Mouse (Mus musculus) gastrocnemius, adult 18-20 months (tissue): ENCODE measurements around the gene Elmo1. TPM values are rescaled to one million over a fixed set of nuclear protein-coding genes. Genes with fewer than 3 reads are reported as not detected.

Source experiments
- DNase-seq: peaks from one replicate; pipeline ENCODE4 v3.0.0; 2021; ENCODE audit warnings: low spot score
- long read RNA-seq, 2 experiments: library from polyadenylated mRNA; stranded (forward); transcript quantifications; one replicate each; pipeline ENCODE4 v2.0.0; 2021
- total RNA-seq, 2 experiments: library from RNA; stranded (reverse); gene quantifications; 2 replicates each; pipeline ENCODE4 v1.2.3; 2021

The Elmo1 gene
- 1 to 10 TPM; 2.0 to 2.7 TPM for total RNA-seq
- long read RNA-seq, experiment 1, partial matches to known transcripts: 0 of 2 reads
- long read RNA-seq, experiment 1, other reads (novel, unspliced or antisense): 2 of 2 reads
- long read RNA-seq, experiment 2, full-length matches to known transcripts: 1 of 3 reads
- long read RNA-seq, experiment 2, partial matches to known transcripts: 0 of 3 reads
- long read RNA-seq, experiment 2, other reads (novel, unspliced or antisense): 2 of 3 reads

DNA sequence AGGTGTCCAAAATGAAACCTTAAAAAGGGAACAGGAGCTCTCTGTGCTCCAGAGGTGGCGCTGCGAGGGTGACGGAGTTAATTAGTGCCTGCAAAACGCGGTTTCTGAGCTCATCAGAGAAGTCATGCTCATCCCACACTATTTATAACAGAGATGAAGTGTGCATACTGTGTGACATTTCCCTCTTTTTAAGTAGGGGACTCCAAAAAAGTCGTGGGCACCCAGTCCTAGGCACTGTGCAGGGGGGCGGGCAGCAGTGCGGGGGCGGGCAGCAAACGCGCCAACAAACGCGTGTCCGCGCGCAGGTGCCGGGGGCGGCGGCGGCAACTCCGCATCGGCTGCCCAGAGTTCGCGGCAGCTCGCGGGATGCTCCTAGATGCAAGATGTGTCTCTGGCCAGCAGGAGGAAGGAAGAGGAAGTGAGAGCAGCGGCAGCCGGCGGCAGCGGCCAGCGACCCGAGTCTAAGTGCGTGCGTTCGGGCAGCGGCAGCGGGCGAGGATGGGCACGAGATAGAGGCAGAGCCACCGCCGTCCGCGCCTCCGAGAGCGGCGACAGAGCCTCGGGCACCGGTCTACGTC is at the start of gene Elmo1:
Elmo1 (plus strand) TSS at position 464 of the 578 bp plus-strand sequence.
- peak; percentile 53 for DNase-seq

DNA sequence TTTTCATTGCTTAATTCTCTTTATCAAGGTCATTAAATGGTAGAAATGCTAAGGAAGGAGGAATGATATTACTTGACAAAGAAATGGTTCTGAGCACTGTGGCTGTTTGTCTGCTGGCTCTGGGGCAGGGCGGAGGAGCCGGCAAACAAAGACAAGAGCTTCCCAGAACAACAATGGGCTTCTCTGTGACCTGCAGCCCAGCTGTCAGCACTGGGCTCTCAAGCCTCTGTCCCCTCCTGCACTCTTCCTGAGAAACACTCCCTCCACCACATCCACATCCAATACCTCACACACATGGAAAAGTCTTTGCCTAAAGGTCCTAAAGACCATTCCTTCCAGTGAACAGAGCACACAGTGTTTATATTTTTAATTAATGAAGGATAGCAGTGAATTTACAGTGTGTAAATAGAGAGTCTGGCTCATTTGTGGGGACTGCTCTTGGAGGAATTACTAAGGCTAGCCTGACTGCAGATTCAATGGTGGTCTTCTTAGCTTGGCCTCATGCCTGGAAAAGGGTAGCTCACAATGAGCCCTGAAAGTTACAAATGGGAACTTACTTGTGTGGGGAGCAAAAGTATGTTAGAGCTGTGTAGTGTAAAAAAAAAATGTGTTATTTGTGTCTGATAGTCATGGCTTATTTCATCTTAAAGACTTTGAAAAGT is 49.1 kb upstream of the Elmo1 start:
- no peak for DNase-seq

DNA sequence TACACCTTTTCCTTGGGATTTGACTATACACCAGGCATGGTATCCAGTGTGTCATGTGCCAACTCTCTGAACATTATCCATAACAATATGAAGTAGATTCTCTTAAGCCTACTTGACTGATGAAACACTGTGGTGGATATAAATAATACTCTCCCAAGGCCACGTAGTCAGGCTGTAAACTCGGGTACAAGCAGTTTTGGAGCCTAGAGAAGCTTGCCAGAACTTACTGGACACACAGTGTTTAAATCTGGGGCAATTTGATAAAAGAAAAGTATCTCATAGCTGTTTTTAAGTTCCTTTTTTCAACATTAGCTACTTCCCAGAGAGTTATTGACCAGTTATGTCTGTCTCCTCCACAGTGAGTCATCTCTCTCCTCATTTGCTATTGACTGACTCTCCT is 47.5 kb upstream of the Elmo1 start:
- DNase-seq: no peak

DNA sequence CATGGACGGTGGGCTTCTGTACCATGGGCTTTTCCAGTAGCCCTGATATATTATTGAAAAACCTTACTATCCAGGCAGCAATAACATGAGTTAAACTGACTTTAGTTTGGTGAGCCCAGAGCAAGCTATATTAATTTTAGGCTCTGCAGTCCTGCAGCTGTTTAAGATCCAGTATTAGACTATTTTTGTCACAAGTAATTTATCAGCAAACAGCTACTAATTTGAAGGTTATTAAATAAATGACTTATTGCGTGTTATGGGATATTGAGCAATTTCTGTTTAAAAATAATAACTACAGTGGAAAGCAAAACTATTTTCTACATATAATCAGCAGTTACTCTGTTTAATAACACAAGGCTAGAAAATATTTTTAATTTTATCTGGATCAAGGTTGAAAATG is 45.0 kb upstream of the Elmo1 start:
- no peak for DNase-seq

DNA sequence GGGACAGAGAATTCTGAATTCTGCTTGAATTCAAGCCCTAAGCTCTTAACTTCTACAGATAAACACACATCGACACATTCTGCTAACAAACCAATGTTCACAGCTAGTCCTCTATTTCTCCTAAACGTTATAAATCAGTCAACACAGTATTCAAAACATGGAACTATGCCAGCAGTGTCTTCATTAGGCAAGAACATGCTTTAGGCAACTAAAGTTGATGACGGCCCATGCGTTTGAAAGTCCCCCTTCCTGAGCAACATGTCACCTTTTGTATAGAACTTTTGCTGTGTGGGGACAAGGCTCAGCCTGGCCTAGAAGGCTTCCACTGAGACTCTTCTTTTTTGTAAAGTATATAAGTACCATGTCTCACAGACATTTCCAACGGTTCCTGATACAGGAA is 44.6 kb upstream of the Elmo1 start:
- DNase-seq: no peak

DNA sequence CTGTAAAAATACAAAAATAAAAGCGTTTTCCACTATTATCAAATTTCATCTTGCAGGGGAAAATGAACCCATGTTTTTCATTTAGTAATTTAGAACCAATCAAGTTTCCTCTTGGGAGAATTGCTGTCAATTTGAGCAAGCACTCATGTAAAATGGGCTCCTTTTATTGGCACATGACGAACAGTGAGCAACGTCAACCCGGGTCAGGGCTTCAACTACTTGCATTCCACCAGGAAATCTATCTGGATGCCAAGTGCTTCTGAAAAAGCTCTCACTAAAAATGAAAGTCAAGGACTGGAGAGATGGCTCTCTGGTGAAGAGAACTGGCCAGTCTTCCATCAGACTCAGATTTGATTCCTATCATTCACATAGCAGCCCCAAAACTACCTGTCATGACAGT is 44.0 kb upstream of the Elmo1 start:
- DNase-seq: peak; percentile 4

DNA sequence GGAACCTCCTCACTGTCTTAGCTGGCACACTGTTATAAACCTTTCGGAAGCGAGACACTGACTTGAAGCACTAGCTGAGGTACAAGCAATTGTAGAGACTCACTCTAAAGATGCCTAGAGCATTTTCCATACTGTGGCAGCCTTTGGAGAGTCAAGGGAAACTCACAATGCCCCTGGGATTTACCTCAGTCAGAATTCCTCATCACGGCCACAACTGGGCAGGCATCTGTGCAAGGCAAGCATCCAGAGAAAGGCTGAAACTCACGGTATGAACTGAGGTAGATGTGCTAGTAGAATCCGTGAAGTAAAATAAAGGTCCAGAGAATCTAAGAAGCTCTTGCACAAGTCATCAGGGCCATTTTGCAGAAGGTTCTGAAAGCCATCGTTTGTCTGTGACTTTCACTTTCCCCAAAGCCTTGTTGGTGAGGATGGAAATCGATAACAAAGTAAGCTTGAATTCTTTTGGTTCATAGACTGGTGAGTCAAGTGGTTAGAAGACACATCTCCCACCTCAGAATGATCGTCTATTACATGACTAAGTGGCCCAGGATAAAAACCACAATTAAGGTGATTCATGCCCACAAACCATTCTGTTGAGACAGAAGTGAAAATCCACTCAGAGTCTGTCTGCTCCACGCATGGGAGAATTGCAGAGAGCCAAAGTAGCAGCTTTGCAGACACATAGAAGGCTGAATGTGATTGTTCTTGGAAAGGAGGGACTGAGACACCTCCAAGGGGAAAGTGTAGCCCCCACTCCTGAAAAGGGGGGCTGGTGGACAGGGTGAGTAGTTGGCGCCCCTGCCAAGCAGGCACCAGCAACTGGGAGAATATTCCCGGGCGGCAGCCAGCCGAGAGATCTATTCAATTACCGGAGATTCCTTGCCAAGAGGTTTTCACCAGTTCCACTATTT is 42.2 kb upstream of the Elmo1 start:
- DNase-seq: no peak

DNA sequence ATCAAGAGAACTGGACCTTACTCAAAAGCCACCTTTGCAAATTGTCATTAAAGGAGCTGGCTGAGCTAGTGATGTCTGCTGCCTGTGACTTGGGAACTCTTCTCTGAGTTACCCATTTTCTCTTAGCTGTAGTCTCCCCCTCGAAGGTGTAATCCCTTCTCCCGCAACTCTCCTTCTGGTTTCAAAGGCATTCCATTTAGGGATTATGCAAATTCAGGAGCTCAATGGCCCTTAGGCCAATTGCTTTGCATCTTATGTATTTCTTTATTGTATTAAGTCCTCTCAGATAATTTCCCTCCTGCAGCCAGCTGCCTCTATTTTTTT is 41.6 kb upstream of the Elmo1 start:
- DNase-seq: no peak

DNA sequence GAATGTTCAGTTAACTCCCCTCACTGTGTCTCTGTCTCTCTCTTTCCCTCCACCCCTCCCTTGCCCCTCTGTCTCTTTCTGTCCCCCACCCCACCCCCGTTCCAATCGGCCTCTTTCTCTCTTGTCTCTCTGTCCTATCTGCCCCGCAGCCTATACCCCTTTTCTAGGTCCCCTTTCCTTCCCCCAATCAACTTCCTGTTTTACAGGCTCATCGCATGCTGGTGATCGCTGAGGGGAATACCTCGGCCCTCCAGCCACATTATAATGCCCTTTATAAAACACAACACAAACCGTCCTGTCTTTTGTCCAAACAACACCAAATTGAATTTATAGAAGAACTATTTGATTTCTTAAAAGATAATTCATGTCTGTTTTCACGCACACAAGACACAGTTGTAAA is 40.7 kb upstream of the Elmo1 start:
- no peak for DNase-seq

DNA sequence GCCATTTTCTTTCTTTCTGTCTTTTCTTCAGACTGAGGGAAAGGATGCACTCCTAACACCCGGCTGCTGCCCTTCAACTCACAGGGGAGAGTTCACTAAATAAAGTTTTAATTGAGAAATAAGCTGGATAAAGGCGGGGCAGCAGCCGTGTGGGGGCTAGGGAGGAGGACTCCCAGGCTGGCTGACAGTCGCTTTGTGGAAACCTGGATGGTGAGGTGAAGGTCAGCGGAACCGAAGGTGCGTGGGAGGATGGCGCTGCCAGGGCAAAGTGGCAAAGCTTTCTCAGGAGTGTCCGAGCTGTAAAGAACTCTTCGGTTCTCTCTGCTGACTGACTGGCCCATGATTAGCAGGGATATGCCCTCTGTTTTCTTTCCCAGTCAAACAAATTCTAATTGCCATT is 40.2 kb upstream of the Elmo1 start:
- no peak for DNase-seq

DNA sequence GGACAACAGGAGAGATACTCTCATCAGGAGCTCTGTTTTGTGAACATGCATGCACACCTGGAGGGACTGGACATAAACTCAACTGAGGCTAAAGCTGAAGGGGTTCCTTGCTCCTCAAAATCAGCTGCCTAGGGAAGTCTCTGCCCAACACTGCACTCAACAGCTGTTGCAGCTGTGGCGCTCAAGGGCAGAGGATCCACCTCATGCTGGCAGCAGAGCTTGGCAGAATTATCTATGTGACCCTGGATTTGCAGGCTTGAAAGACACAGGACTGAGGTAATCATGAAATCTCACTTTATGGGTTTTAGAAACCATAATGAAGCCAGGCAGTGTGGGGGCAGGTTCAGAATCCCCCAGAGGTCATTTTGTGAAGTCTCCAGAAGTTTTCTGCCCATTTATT is 32.5 kb upstream of the Elmo1 start:
- DNase-seq: no peak

DNA sequence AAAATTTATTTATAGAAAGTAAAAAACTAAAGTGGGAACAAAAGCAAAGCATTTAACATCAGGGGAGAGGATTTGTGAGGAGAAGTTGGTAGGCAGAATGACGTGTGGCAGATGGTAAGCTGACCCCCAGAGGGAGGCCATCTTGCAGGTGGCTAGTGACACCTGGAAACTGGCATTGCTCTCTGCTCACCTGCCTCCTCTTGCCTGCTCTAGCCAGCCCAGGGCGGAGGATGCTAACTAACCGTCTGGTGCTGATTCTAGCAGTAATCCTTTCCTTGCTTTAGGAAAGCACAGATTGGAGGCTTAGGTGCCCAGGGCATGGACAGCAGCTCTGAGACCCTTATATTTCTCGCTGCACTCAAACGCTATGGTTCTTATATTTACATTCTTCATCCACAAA is 29.4 kb upstream of the Elmo1 start:
- DNase-seq: no peak

DNA sequence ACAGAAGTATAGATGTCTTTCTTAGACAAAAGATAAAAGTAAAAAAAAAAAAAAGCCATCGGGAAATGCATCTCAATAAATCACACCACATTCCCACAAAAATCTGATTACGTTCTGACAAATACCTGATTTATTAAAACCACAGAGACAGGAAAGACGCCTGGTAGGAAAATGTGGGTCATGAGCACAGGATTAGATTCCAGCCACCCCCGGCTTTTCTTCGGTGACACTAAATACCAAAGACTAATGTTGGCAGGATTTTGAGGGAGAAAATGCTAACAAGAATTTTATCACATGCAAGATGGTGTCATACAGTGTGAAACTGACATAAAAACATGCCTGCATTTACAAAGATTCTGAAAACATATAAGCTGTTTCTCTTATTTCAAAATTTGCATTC is 27.1 kb upstream of the Elmo1 start:
- no peak for DNase-seq

DNA sequence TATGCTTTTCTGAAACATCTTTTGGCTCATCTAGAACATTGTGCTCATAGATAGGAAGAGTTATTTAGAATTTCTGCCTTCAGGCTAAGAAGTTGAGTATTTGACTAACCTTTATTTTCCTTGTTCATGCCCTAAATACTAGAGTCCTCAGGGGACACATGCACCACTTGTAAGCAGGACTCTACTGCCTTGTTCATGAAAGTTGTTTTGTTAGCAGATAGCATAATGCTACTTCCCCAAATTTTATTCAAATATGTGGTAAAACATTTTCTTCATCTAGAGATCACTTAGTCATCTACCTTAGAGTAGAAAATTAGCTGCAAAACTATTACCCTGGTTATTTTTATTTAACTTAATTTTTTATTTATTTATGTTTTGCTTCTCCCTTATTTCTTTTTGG is 18.4 kb upstream of the Elmo1 start:
- DNase-seq: no peak

DNA sequence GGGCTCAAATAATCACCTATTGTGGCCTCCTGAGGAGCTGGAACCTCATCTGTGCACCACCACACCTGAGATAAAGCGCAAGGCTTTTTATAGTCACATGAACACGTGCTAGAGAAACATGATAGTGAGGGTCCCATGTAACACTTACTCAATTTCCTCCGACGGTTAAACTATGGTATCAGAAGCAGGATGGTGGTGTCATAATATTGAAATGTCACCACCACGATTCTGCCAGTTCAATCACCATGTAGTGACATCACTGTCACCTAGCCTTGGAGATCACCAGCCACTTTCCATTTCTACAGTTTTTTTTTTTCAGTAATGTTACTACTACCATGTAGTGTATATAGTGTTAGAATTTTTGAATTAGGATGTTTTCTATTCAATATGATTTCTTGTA is 17.4 kb upstream of the Elmo1 start:
- no peak for DNase-seq

DNA sequence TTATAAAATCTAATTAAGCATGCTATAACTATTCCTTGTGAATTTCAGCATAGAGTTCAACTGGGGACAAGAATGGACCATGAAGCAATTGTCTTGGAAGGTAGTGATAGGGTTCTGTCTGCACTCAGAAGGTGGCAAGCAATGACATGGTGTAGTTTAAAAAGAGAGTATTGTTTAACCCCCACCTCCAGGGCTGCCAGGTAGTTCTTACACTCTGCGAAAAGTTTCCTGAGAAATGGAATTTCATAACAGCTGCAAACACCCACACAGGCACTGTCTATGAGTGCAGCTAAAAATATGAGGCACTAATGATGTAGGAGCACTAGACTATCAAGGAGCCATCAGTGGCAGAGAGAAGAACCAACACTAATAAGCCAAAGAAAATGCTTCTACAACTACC is 13.9 kb upstream of the Elmo1 start:
- no peak for DNase-seq

DNA sequence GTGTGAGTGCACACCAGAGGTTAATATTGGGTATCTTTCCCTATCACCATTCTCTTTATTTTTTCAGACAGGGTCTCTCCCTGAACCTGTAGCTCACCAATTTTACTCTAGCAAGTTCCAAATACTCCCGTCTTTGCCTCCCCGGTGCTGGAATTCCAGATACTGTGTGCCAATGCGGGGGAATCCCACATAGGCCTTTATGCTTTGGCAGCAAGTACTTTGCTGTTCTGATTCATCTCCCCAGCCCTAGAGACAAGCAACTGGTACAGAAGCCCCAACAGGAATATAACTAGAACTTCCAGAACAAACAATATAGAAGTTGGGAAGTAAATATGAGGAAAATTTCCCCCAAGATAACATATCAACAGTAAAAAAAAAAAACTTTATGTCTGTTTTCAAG is 13.2 kb upstream of the Elmo1 start:
- DNase-seq: no peak

DNA sequence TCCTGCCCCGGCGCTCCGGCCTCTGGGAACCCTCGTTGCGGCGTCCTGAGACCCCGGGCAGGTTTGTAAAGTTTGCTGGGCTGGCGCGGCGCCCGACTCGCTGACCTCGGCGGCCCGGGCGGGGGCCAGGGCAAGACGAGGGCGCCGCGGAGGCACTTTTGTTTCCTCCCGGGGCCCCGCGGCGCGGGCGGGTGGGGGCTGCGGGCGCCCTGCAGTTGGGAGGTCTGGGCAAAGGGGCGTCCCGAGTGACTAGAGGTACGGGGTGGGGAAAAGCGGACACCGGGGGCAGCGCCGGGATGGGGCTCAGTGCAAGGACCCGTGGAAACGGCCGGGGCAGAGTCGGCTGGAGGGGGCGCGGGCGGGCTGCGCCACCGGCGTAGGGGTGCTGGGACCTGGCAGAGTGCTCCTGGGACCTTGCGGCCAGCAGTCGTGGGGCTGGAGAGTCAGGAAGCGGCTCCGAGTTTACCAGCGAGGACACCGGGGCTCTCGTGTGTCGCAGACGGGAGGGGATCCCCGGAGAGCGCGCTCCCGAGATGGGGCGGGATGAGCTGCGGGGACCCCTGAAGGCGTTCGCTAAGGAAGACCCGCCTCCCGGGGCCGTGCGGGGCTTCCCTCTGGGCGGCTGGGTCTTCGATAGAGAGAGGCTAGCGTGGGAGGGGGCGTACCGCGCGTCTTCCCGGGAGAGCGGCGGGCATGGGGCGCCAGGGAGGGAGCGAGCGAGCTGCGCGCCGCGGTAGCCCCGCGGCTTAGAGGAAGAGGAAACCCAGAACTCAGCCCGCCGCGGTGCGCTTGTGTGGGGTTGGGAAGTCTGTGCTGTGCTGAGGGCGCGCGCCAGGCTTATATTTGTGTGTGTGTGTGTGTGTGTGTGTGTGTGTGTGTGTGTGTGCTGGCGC is 561 bp downstream of the Elmo1 start:
- peak; percentile 12 for DNase-seq

DNA sequence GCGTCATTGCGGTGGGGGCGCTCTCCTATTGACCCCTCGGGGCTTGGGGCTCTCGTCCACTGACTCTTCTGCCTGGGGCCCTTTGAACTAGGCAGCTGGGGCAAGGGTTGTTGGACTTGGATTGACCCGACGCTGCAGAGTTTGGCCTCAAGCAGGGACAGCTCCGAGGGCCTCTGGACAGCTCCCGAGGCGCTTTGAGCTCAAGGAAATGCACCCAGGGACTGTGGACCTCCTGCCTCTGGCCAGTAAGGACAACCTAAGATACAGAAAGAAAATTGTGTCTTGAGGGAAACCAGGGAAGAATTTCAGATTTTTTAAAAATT is 1.2 kb downstream of the Elmo1 start:
- no peak for DNase-seq

DNA sequence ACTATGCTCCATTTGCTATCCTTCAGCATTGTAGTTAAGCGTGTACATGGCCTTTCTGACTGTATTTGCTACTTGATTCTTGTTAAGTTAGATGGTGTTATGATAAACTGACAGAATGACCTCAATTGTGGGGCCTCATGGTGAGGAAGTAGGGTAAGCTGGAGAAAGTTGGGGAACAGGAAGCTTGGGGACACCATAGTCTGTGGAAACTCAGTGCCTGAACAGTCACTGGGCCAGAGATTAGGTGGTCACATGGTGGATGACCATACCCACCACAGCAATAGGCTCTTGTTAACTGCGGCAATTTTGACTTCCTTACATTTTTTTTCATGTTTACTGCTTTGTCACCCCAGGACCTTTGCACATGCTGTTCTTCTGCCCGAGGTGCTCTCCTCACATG is 1.9 kb downstream of the Elmo1 start:
- DNase-seq: no peak

DNA sequence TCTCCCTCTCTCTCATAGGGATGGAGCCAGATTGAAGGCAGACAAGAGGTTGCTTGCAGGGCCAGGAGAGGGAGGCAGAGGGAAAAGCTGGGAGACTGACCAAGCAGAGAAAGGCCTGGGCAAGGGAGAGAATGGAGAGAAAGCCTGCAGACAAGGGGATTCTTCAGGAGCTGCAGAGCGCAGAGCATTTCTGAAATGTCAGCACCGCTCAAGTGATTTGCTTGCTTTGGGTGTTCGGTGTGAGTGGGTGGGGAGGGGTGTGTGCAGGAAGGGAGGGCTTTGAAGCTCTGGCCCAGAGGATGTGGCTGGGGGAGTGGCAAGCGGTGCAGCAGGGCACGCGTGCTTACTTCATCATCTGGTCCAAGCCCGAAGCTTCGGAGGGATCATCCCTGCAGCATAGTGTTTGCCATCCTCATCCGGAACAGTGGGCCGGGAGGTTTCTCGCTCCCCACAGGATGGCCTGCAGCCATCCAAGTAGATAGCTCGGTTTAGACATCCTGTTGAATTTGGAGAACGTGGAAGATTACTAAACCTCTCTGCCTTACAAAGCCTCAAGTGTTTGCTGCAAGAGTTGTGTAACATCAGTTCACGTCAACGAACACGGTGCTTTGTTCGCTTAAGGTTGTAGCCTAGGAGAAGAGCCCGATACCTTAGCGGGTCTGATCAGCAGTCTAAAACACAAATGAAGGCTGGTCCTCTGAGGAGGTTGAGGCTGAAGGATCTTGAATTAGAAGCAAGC is 3.1 kb downstream of the Elmo1 start:
- no peak for DNase-seq
